ENCODE assay signal across 8 mouse cellular contexts in the genomic region with DNA sequence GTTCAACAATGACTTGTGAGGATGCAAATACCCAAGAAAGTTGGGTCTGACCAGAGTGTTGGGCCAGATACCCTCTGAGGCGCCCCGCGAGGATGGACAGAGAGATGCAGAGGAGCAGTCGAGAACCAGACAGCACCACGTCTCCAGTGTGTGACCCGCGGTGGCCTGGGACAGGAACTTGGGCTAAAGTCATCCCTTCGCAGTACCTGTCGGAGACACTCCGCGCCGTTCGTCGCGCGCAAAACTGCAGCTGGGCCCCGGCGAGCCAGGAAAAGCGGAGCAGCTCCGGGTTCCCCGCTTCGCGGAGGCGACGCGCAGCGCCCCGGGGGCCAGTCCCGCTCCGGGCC. TPM values are rescaled to one million over a fixed set of nuclear protein-coding genes. Genes with fewer than 3 reads are reported as not detected.
DNase-seq lines count a peak whose midpoint lies in the region; ATAC-seq lines count a peak whose summit lies in the region.

No protein-coding gene starts in this region.

- no peak for DNase-seq in kidney, postnatal 25 days
- peak; percentile 19 for DNase-seq in T-cell, adult 2 months (ENCODE audit: low spot score)
- DNase-seq in kidney, postnatal 4 days = peak; percentile 61 to 71
- peak; percentile 66 for DNase-seq in neural tube, embryonic 10.5 days (ENCODE audit: extremely low spot score, low spot score)
- DNase-seq in frontal cortex, adult 2 months (ENCODE audit: extremely low spot score in 1 of 2, low spot score in 1 of 2) = no peak
- no peak for DNase-seq in cerebellum, adult 9-10 months

- H3K9me3 ChIP-seq in kidney, embryonic 15.5 days (replicated peaks) = no peaks in the 10 kb centered on the region
- no peaks in the 10 kb centered on the region for H3K9me3 ChIP-seq in forebrain, embryonic 13.5 days (replicated peaks)

- H3K4me3 ChIP-seq in kidney, embryonic 15.5 days (replicated peaks) = peak overlapping the region; percentile 71
- H3K4me3 ChIP-seq in forebrain, embryonic 13.5 days = peak overlapping the region; percentile 65

- peaks cover 15% of the 10 kb centered on the region; the same call in 1 of the 2 replicates for H3K4me1 ChIP-seq in kidney, embryonic 15.5 days
- peaks cover 16% of the 10 kb centered on the region for H3K4me1 ChIP-seq in forebrain, embryonic 13.5 days

- no peaks in the 10 kb centered on the region for H3K36me3 ChIP-seq in kidney, embryonic 15.5 days
- H3K36me3 ChIP-seq in forebrain, embryonic 13.5 days (ENCODE audit: poor library complexity, severe bottlenecking) = no peaks in the 10 kb centered on the region

- peak; percentile 23 for ATAC-seq in kidney, embryonic 15.5 days (replicated peaks; ENCODE audit: low FRiP score)
- peak; percentile 39 for ATAC-seq in forebrain, embryonic 13.5 days

- no peak overlapping the region for H3K27ac ChIP-seq in kidney, embryonic 15.5 days
- H3K27ac ChIP-seq in forebrain, embryonic 13.5 days = no peak overlapping the region

- 1% methylated on average over 30 of the region's 30 CpGs for WGBS in kidney, embryonic 15.5 days
- WGBS in forebrain, embryonic 13.5 days = 2% methylated on average over 21 of the region's 30 CpGs

- peak overlapping the region; percentile 72 for H3K9ac ChIP-seq in kidney, embryonic 15.5 days
- peak overlapping the region; percentile 81 for H3K9ac ChIP-seq in forebrain, embryonic 13.5 days

- peak overlapping the region; percentile 85 for H3K4me2 ChIP-seq in kidney, embryonic 15.5 days
- peak overlapping the region; percentile 94 for H3K4me2 ChIP-seq in forebrain, embryonic 13.5 days

- peaks cover 28% of the 10 kb centered on the region for H3K27me3 ChIP-seq in kidney, embryonic 15.5 days
- H3K27me3 ChIP-seq in forebrain, embryonic 13.5 days = peaks cover 35% of the 10 kb centered on the region

RNA-seq across cellular contexts. Expression of a gene that starts 0.7 kb away (rescaled TPM):
- polyA plus RNA-seq in kidney, embryonic 15.5 days (2015; fragmentation: Nextera tagmentation; extraction: Ambion mirVana) = 9.1 and 11.5 TPM in 2 replicates
- polyA plus RNA-seq in forebrain, embryonic 13.5 days (2015; fragmentation: Nextera tagmentation; extraction: Ambion mirVana) = 4.5 and 5.2 TPM in 2 replicates
- polyA plus RNA-seq in frontal cortex, adult 2 months (2012; rRNA removed) = 2.1 and 2.8 TPM in 2 replicates

Comparison
In these comparisons a context has a peak if more than half of its experiments do, and no peak if none do; other contexts are left out.
1. DNase-seq: peak in T-cell, adult 2 months (single experiment), kidney, postnatal 4 days (2 of 2) and neural tube, embryonic 10.5 days (single experiment); none in kidney, postnatal 25 days (0 of 2), frontal cortex, adult 2 months (0 of 2) and cerebellum, adult 9-10 months (single experiment).